Mouse (Mus musculus): ENCODE data around the gene Aox2. TPM values are rescaled to one million over a fixed set of nuclear protein-coding genes. Genes with fewer than 3 reads are reported as not detected.
A peak's percentile ranks its signal among the peaks of the same experiment; 100 is the strongest.

Gene Aox2
- polyA plus RNA-seq, 1 experiment from 2014 or later, result 0.05 TPM

GRCm38 (mm10) chr1:58391421-58392267, 113.5 kb downstream of the Aox2 start:
- Histone ChIP-seq H3K27me3 (ENCODE audit: control insufficient read depth, insufficient read depth, low read length) (no peaks in the 10 kb centered on the region), H3K27ac (peak overlapping the region; percentile 100), H3K4me1 (replicated peaks; ENCODE audit: control insufficient read depth, insufficient read depth, low read length) (peaks cover 17% of the 10 kb centered on the region), H3K4me2 (replicated peaks) (peak overlapping the region; percentile 60), H3K36me3 (replicated peaks; ENCODE audit: control insufficient read depth, insufficient read depth) (peaks cover 22% of the 10 kb centered on the region), H3K9me3 (ENCODE audit: control insufficient read depth, low read length) (no peaks in the 10 kb centered on the region), H3K4me3 (replicated peaks; ENCODE audit: low read length) (peak overlapping the region; percentile 94), H3K9ac (peak overlapping the region; percentile 98)
- DNase-seq (ENCODE audit: low spot score) (no peak), ATAC-seq (ENCODE audit: low FRiP score) (no peak)
- 47% methylated on average over 19 of the region's 19 CpGs for WGBS

GRCm38 (mm10) chr1:58392268-58392651, 114.1 kb downstream of the Aox2 start:
- Histone ChIP-seq H3K27me3 (ENCODE audit: control insufficient read depth, insufficient read depth, low read length) (no peaks in the 10 kb centered on the region), H3K9me3 (ENCODE audit: control insufficient read depth, low read length) (no peaks in the 10 kb centered on the region), H3K4me2 (replicated peaks) (peak overlapping the region; percentile 60), H3K4me3 (replicated peaks; ENCODE audit: low read length) (peak overlapping the region; percentile 94), H3K4me1 (replicated peaks; ENCODE audit: control insufficient read depth, insufficient read depth, low read length) (peaks cover 17% of the 10 kb centered on the region), H3K36me3 (replicated peaks; ENCODE audit: control insufficient read depth, insufficient read depth) (peaks cover 28% of the 10 kb centered on the region), H3K9ac (peak overlapping the region; percentile 98), H3K27ac (peak overlapping the region; percentile 100)
- ATAC-seq (ENCODE audit: low FRiP score), result no peak; the same call in 1 of the 2 replicates
- WGBS, result 0% methylated on average over 16 of the region's 16 CpGs
- DNase-seq (ENCODE audit: low spot score), result peak; percentile 67

- peak; percentile 92 for DNase-seq (ENCODE audit: low spot score)
- Histone ChIP-seq H3K9ac (peak within 1 kb of the TSS; percentile 98), H3K36me3 (replicated peaks; ENCODE audit: control insufficient read depth, insufficient read depth) (peaks cover 34% of the 10 kb centered on the region), H3K4me3 (replicated peaks; ENCODE audit: low read length) (peak within 1 kb of the TSS; percentile 94), H3K4me1 (replicated peaks; ENCODE audit: control insufficient read depth, insufficient read depth, low read length) (peaks cover 17% of the 10 kb centered on the region), H3K27ac (peak within 1 kb of the TSS; percentile 100), H3K27me3 (ENCODE audit: control insufficient read depth, insufficient read depth, low read length) (no peaks in the 10 kb centered on the region), H3K4me2 (replicated peaks) (peak within 1 kb of the TSS; percentile 60), H3K9me3 (ENCODE audit: control insufficient read depth, low read length) (no peaks in the 10 kb centered on the region)
- peak; percentile 98 for ATAC-seq (ENCODE audit: low FRiP score)
- 0% methylated on average over 44 of the region's 61 CpGs for WGBS
Observed at GRCm38 (mm10) chr1:58392652-58393283, 114.6 kb downstream of the Aox2 start, which contains the start of gene Bzw1. TSS of gene Bzw1 (plus strand) at chr1:58392898.

- H3K4me1 ChIP-seq (replicated peaks; ENCODE audit: control insufficient read depth, insufficient read depth, low read length), result peaks cover 17% of the 10 kb centered on the region
- H3K4me2 ChIP-seq (replicated peaks), result peak overlapping the region; percentile 60
- no peaks in the 10 kb centered on the region for H3K9me3 ChIP-seq (ENCODE audit: control insufficient read depth, low read length)
- H3K4me3 ChIP-seq (replicated peaks; ENCODE audit: low read length), result peak overlapping the region; percentile 94
- DNase-seq (ENCODE audit: low spot score) (no peak), ATAC-seq (ENCODE audit: low FRiP score) (peak; percentile 65)
- H3K27ac ChIP-seq, result peak overlapping the region; percentile 100
- WGBS, result 2% methylated on average over 62 of the region's 90 CpGs
- no peaks in the 10 kb centered on the region for H3K27me3 ChIP-seq (ENCODE audit: control insufficient read depth, insufficient read depth, low read length)
- peak overlapping the region; percentile 98 for H3K9ac ChIP-seq
- H3K36me3 ChIP-seq (replicated peaks; ENCODE audit: control insufficient read depth, insufficient read depth), result peaks cover 41% of the 10 kb centered on the region
Observed at GRCm38 (mm10) chr1:58393284-58394195, 115.4 kb downstream of the Aox2 start.

GRCm38 (mm10) chr1:58395341-58395740, 117.2 kb downstream of the Aox2 start:
- 95% methylated on average over 3 of the region's 3 CpGs for WGBS
- H3K4me2 ChIP-seq (replicated peaks), result no peak overlapping the region
- H3K9me3 ChIP-seq (ENCODE audit: control insufficient read depth, low read length), result no peaks in the 10 kb centered on the region
- no peak overlapping the region for H3K27ac ChIP-seq
- no peak overlapping the region for H3K4me3 ChIP-seq (replicated peaks; ENCODE audit: low read length)
- peaks cover 17% of the 10 kb centered on the region for H3K4me1 ChIP-seq (replicated peaks; ENCODE audit: control insufficient read depth, insufficient read depth, low read length)
- peaks cover 58% of the 10 kb centered on the region for H3K36me3 ChIP-seq (replicated peaks; ENCODE audit: control insufficient read depth, insufficient read depth)
- no peaks in the 10 kb centered on the region for H3K27me3 ChIP-seq (ENCODE audit: control insufficient read depth, insufficient read depth, low read length)
- ATAC-seq (ENCODE audit: low FRiP score), result no peak
- no peak overlapping the region for H3K9ac ChIP-seq
- no peak for DNase-seq (ENCODE audit: low spot score)

GRCm38 (mm10) chr1:58396179-58396578, 118.1 kb downstream of the Aox2 start:
- Histone ChIP-seq H3K27ac (no peak overlapping the region), H3K36me3 (replicated peaks; ENCODE audit: control insufficient read depth, insufficient read depth) (peaks cover 66% of the 10 kb centered on the region), H3K9me3 (ENCODE audit: control insufficient read depth, low read length) (no peaks in the 10 kb centered on the region), H3K4me1 (replicated peaks; ENCODE audit: control insufficient read depth, insufficient read depth, low read length) (peaks cover 15% of the 10 kb centered on the region), H3K4me2 (replicated peaks) (no peak overlapping the region), H3K27me3 (ENCODE audit: control insufficient read depth, insufficient read depth, low read length) (no peaks in the 10 kb centered on the region), H3K9ac (no peak overlapping the region), H3K4me3 (replicated peaks; ENCODE audit: low read length) (no peak overlapping the region)
- WGBS, result 95% methylated on average over 1 of the region's 1 CpGs
- ATAC-seq (ENCODE audit: low FRiP score) (no peak), DNase-seq (ENCODE audit: low spot score) (no peak)

GRCm38 (mm10) chr1:58397731-58398130, 119.6 kb downstream of the Aox2 start:
- ATAC-seq (ENCODE audit: low FRiP score) (no peak), DNase-seq (ENCODE audit: low spot score) (no peak)
- peaks cover 8% of the 10 kb centered on the region for H3K4me1 ChIP-seq (replicated peaks; ENCODE audit: control insufficient read depth, insufficient read depth, low read length)
- peaks cover 82% of the 10 kb centered on the region for H3K36me3 ChIP-seq (replicated peaks; ENCODE audit: control insufficient read depth, insufficient read depth)
- WGBS, result 93% methylated on average over 6 of the region's 6 CpGs
- no peak overlapping the region for H3K4me3 ChIP-seq (replicated peaks; ENCODE audit: low read length)
- no peak overlapping the region for H3K4me2 ChIP-seq (replicated peaks)
- no peak overlapping the region for H3K9ac ChIP-seq
- no peaks in the 10 kb centered on the region for H3K27me3 ChIP-seq (ENCODE audit: control insufficient read depth, insufficient read depth, low read length)
- H3K9me3 ChIP-seq (ENCODE audit: control insufficient read depth, low read length), result no peaks in the 10 kb centered on the region
- H3K27ac ChIP-seq, result no peak overlapping the region

- H3K4me2 ChIP-seq (replicated peaks), result no peak overlapping the region
- H3K27me3 ChIP-seq (ENCODE audit: control insufficient read depth, insufficient read depth, low read length), result no peaks in the 10 kb centered on the region
- no peaks in the 10 kb centered on the region for H3K4me1 ChIP-seq (replicated peaks; ENCODE audit: control insufficient read depth, insufficient read depth, low read length)
- no peak for DNase-seq (ENCODE audit: low spot score)
- no peak overlapping the region for H3K27ac ChIP-seq
- no peak for ATAC-seq (ENCODE audit: low FRiP score)
- peaks cover 96% of the 10 kb centered on the region for H3K36me3 ChIP-seq (replicated peaks; ENCODE audit: control insufficient read depth, insufficient read depth)
- WGBS, result 89% methylated on average over 6 of the region's 6 CpGs
- H3K4me3 ChIP-seq (replicated peaks; ENCODE audit: low read length), result no peak overlapping the region
- no peak overlapping the region for H3K9ac ChIP-seq
- no peaks in the 10 kb centered on the region for H3K9me3 ChIP-seq (ENCODE audit: control insufficient read depth, low read length)
Observed at GRCm38 (mm10) chr1:58401396-58401795, 123.3 kb downstream of the Aox2 start.

- ATAC-seq (ENCODE audit: low FRiP score) (no peak), DNase-seq (ENCODE audit: low spot score) (no peak)
- Histone ChIP-seq H3K4me2 (replicated peaks) (no peak overlapping the region), H3K27me3 (ENCODE audit: control insufficient read depth, insufficient read depth, low read length) (no peaks in the 10 kb centered on the region), H3K9ac (no peak overlapping the region), H3K9me3 (ENCODE audit: control insufficient read depth, low read length) (no peaks in the 10 kb centered on the region), H3K36me3 (replicated peaks; ENCODE audit: control insufficient read depth, insufficient read depth) (peaks cover 86% of the 10 kb centered on the region), H3K27ac (no peak overlapping the region), H3K4me1 (replicated peaks; ENCODE audit: control insufficient read depth, insufficient read depth, low read length) (no peaks in the 10 kb centered on the region), H3K4me3 (replicated peaks; ENCODE audit: low read length) (no peak overlapping the region)
- 93% methylated on average over 5 of the region's 5 CpGs for WGBS
Observed at GRCm38 (mm10) chr1:58403745-58404144, 125.6 kb downstream of the Aox2 start.
